Mouse (Mus musculus): ENCODE measurements around the gene Fam181b.

Fam181b gene

DNA sequence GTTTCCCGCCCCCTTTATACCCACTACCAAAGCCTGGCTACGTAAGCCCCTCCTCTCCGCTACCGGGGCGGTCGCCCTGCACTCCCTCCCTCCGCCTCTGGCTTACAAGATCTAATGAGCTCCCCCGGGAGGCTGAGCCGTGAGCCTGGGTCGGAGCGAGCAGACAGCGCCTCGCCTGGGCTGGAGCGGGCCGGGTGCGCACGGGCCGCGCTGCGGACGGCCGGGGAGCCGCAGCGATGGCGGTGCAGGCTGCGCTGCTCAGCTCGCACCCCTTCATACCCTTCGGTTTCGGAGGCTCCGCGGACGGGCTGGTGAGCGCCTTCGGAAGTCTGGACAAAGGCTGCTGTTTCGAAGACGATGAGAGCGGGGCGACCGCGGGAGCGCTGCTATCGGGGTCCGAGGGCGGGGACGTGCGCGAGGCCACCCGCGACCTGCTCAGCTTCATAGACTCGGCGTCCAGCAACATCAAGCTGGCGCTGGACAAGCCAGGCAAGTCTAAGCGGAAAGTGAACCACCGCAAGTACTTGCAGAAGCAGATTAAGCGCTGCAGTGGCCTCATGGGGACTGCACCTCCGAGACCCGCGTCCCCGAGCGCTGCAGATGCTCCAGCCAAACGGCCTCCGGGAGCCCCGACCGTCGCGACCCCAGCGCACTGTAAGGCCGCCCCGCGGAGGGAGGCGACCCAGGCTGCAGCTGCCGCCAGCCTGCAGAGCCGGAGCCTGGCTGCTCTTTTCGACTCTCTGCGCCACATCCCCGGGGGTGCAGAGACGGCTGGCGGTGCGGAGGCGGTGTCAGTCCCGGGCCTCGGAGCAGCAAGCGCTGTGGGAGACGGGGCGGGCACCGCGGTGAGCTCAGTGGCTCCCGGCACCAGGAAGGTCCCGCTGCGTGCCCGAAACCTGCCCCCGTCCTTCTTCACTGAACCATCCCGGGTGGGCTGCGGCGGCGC, at the start of gene Fam181b:
Gene Fam181b (plus strand): TSS at position 81 of the 946 bp plus-strand sequence.
- peak; percentile 13 for DNase-seq

DNA sequence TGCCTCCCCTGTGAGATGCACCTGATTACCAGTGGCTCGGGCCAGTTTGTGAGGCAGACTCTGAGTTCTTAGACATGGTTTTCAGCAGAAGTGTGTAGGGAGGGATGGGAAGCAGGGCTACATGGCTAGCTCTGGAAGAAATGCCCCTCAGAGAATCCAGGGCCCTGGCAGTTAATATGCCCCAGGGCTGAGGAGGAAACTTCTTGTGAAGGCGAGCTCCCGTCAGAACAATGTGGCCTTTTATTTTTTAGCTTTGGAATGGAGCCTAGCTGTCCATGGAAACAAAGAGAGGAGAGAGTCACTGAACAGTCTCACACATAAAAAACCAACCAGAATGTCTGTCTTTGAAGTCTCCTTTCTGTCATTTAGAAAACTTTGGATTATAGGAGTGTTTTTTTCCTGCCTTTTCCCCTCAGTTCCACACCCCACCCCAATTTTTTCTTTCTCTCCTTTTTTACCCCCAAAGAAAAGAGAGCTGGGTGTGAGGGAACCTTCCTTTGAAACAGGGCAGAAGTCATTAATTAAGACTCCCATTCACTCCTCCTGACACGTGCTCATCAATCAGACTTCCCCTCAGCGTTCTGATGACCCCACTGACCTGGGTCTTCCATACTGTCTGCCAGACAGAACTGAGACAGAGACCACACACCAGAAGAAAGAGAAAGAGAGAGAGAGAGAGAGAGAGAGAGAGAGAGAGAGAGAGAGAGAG, 41.7 kb upstream of the Fam181b start:
- DNase-seq: no peak

DNA sequence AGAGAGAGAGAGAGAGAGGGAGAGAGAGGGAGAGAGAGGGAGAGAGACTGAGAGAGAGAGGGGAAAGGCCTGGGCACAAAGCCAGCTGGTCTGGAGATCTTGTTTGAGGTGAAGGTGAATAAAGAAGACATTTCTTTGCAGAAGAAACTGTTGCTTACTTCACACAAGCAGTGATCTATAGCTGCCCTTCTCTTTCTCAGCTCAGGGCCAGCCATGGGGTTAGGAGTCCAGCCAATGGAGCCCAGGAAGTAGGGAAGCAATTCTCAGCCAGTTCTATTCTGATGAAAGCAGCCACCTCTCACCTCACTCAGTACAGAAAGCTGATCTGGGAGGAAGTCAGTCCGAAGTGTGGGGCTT, 41.2 kb upstream of the Fam181b start:
- no peak for DNase-seq

DNA sequence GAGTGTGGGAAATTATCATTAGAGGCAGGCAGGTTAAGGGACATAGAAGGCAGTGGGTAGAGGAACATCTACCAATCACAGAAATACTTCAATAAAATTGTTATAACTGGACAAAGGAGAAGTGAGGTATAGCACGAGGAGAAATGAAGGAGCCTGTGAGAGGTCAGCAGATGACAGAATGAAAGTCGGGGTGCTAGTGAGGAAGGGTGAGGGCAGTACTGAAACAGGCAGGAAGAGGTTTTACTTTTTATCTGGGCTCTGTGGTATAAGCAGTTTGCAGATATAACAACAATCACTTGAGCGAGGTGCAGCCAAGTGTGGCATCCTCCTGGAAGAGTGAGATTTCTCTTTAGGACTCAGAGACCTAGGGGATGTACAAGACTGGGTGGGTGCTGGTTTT, 40.1 kb upstream of the Fam181b start:
- no peak for DNase-seq

DNA sequence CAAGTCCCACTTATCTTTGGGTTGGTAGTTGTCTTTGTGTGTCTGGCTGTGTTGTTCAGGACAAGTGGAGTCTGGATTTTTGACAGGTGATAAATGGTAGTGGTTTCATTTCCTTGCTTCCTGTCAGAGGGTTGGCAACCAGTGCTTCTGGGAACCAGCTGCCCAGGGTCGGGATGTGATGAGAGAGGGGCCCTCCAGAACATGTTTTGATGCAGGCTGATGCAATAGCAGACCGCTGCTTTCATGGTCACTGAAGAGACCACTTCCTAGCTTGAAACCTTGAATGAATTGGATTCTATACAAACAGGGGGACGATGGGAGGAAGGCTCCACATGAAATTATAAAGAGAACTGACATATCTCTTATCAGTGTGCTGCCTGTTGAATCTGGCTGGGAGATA, 35.3 kb upstream of the Fam181b start:
- DNase-seq: no peak

DNA sequence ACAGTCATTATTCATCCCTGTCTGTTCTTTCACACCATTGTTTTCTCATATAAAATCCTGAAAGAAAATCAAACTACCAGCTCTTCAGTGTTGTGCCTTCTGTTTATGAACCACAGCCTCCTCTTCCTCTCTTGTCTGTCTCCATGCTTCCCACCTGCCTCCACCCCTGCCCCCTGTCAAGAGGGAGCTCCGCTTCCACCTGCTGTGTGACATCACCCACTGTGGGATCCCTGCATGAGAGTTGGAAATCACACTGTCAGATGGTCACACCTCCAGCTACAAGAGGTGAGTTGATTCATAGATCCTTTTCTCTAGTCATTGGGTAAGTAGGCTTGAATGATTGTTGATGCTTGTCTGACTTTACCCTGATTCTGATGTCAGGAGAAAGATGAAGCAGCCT, 34.9 kb upstream of the Fam181b start:
- no peak for DNase-seq

DNA sequence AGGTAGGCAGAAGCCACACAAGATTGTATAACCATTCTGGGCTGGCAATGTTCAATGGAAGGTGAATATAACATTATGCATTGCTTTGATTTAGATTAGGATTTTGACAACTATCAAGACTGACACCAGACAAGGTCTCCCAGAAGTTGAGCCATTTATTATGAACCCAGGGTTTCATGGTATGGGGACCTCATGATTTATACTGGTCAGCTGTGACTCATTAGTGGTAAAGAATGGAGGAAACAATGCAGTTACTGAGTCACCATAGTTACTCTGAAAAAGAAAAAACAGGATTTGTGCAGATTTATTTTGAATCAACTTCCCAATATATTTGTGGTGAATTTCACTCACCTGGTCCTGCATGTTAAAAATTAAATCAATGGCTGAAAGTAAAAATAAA, 18.8 kb upstream of the Fam181b start:
- no peak for DNase-seq

DNA sequence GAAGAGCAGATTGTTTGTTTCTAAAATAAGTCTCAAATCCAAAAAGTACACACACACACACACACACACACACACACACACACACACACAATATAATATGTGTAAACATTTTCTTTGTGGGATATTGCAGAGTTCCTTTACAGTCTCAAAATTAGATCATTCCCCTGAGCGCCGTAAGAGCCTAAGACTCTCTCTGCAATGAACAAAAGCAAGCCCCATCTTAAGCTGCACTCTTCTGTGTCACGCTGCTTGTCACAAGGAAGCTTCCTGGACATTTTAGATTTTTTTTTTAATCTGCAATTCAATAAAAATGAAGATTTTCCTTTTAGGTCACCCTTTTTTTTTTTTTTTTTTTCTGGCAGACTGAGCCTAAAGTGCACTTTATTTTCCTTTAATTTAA, 17.9 kb upstream of the Fam181b start:
- no peak for DNase-seq

DNA sequence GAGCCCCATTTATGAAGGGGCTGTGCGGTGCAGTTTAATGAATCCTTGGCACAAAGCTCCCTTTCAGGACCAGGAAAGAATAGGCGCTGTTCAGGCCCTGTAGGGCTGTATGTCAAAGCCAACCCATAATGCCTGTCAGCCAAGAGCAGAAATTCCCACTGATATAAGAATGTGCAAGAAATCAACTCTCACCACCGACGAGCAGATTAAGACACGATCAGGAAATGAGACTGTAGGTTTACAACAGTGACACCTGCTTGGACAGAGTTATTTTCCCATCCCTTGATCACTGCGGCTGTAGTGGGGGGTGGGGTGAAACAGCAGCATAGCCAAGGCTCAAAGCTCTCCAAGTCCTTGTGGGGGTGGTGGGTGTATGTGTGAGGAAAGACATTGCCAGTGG, 17.5 kb upstream of the Fam181b start:
- DNase-seq: no peak

DNA sequence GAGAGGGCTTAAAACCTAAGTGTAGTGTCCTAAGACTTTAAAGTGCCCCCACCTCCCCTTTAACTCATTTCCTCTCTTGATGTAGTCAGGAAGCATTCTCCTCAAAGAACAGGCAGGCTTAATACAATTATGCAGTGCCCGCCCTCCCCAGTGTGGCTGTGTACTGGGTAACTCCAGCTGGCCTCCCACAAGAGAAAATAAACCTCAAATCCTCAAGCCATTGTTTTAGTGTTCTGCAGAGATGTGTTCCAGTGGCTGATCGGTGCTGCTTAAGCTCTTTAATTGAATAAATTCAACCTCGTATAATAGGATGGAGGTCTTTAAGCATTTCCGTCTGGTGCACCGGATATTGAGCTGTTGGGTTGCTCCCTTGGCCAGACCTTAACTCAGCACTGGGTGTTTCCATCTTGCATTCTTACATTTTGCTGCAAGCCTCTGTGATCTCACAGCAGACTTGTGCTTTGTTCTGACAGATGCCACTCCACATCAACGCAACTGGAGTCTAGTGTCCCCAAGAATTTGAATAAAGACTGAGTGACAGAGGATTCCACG, 12.1 kb upstream of the Fam181b start:
- no peak for DNase-seq

DNA sequence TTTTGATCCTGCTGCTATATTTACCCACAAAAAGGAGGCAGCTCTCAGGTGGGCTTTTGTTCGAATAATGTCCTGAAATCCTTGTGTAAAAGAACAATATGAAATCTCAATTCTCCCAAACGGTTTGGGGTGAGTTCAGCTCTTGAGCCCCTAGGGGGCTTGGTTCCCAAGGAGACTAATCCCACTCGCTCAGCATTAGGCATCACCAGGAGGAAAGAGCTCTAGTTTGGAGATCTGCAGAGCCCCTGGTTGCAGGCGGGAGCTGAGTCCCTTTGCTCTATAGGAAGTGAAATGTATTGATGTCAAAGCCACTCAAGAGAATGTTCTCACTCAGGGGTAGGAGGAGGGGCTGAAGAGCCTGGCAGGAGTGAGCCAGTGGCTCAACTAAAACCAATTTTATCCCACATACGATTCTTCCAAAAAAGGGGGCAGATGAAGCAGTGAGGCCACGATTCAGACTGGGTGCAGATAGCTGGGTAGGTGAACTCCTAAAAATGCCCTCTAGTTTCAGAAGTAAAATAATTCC, 3.2 kb upstream of the Fam181b start:
- DNase-seq: no peak

DNA sequence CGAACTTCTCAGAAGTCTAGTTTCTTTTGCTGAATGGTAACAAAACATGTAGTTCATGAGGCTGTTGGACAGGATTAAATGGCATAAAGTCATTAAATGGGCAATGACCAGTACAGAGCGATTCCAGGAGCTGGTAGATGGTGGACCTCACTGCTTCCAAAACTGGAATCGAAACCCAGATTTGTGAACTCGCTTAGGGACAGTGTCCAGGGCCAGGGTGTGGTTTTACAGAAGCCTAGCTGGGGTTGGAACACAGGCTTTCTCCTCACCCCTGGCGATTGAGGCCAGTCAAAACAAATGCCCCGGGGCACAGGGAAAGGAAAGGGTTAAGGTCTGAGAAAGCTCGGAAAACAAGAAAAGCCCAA, 263 bp upstream of the Fam181b start:
- DNase-seq: no peak

DNA sequence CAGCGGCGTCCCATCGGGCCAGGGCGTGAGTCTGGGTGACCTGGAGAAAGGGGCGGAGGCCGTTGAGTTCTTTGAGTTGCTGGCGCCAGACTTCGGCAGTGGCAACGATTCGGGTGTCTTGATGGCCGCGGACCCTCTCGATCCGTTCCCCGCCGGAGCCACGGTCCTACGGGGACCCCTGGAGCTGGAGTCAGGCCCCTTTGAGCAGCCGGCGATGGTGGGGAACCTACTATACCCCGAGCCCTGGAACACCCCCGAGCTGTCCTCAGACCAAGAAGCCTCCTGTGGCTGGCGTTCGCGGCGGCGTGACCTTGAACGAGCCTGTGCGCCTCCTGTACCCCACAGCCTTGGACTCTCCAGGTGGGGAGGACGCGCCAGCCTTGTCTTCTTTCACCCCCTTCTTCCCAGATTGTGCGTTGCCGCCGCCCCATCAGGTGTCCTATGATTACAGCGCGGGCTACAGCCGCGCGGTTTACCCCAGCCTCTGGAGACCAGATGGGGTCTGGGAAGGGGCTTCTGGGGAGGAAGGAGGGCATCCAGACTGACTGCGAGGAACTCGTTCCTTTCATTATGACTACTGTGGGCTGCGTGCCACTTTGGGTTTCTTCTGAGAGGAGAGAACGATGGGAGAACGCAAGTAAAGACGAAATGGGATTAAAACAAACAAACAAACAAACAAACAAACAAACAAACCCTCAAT, 1.2 kb downstream of the Fam181b start:
- no peak for DNase-seq

DNA sequence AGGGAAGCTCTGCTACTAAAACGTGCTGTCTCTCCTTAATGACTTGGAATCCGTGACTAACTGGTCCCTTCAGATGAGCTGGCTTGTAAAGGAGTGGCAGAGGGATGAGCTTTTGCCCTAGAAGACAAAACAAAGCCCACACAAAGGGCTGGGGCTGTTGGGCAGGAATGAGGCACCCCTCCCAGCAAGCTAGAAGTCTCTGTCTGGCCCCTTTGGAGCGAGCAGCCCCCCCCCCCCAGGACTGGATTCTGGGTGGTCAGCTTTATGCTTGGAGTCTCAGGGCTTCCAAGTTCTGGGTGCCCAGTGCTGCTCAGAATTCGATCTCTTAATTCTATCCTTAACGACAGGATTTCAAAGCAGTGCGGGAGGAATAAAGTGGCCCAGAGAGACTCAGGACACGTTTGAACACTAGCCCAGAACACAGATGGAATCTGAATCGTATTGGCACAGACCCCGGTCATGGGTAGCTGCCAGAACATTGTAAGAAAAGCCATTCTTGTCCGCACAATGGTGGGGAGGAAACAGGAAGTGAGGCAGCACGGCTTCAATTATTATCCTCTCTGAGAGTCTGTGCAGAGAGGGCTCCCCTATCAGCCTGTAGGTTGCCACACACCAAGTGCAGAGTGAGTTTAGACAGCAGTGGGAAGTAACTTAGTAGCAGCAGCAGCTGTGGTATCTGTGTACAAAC, 13.8 kb downstream of the Fam181b start:
- peak; percentile 4 for DNase-seq

DNA sequence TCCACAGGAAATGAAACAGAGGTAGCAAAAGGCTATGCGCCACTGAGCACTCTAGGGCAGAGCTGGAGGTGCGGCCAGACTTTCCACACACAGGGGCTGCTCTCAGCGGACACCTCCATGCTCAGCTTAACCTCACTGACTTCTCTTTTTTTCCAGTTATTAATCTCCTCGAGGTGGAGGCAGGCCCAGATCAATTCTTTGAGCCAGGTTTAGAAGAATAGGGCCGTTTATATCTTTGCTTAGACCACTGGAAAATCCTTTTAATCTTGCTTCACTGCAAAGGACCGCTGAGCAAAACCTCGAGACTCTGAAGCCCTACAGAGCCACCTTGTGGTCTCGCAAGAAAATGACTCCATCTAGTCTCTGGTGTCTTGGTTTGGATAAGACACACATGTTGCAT, 15.8 kb downstream of the Fam181b start:
- DNase-seq: peak; percentile 9

DNA sequence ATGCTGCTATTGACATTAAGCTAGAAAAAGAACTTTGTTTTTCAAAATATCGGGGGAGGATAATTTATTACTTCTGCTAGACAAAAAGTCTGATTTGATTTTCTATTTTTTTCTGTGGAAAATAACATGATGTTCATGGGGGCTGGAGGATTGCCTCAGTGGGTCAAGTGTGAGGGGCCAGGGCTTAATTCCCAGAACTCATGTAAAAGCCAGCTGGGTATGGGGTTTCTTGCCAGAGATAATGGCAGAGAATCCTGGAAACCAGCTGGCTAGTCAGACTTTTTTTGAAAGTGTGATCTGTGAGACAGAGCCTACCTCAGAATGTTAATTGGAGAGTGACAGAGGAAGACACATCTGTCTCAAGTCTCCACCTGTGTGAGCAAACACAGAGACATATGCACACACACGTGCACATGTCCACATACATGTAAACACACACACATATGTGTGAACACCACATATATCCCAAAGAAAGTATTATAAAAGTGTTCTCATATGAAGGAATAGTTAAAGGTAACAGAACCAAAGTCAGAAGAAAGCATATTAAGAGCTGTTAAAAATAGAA, 25.2 kb downstream of the Fam181b start:
- DNase-seq: no peak

DNA sequence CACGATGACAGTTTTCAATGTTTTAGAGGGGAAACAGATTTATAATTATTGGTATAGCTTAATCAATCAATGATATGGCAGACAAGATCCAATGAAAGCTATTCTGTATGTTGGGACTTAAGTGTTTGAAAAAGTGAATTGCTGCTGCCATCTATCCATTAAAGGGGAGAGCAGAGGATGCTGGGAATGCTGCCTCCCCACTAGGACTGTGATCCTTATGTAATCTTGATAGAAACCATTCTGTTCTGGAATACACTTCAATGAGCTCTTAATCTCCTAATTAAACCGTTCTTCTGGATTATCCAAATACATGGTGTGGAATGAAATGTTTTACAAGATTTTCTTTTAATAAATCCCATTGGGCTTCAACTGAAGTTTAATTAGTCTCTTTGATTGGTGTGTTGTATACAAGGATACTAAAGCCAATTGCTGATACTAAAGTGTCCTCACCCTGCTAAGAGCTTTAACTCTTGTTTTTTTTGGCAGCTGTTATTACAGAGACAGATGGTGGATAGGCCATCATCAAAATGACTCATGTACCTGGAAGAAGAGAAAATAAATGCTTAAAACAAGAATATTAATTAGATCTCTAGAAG, 30.8 kb downstream of the Fam181b start:
- no peak for DNase-seq

DNA sequence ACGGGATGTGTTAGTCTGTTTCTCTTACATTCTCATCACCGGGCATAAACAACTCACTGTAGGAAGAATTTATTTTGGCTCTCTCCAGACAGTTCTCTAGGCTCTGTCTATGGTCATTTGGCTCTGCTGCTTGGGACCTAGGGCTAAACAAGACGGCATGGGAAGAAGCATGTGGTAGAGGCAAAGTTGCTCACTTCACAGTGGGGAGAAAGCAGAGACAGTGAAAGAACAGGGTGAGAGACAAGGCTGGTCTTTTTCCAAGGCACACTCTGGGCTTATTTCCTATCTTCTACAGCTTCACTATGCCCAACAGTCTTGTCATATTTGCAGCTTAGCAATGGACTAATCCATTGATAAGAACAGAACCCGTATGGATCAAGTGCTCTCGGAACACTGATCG, 31.4 kb downstream of the Fam181b start:
- no peak for DNase-seq

DNA sequence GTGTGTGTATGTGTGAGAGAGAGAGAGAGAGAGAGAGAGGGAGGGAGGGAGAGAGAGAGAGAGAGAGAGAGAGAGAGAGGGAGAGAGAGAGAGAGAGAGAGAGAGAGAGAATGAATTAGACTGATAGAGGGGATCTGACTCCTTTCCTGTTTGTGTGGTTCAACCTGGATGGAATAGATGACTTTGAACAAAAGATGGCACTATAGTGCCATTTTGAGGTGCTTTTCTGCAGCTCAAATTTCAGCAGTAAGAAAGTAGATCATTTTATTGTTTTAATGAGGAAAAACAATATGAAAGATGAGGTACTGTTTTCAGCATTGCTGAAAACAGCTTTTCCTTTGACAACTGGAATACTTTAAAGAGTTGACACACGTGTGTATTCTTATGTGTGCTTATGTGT, 37.9 kb downstream of the Fam181b start:
- DNase-seq: no peak

DNA sequence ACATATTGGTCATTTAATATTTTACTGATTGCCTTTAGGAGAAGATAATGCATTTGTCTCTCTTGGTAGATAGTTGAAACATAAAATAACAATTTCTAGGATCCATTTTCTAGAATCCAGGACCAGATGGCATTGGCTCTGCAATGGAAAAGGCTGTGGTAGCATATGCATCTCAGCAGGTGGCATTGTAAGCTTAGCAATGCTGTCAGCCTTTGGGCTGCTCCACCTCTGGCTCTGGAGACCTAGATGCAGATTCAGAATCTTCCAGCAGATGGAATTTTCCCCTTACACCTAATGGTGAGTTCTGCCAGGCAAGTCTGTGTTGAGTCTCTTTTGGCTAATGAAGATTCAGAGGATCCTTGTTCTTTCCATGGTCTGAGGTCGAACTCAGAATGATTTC, 44.3 kb downstream of the Fam181b start:
- DNase-seq: no peak
